Mouse (Mus musculus) E14TG2a.4 (cell line): ENCODE data around the gene Dram1.

Experiments
- H3K27me3 ChIP-seq: 2 replicates; pipeline ENCODE4 v1.6.1; 2014; ENCODE audit warnings: low read length, control low read depth; ENCODE audit not compliant: insufficient read depth
- H3K36me3 ChIP-seq: 2 replicates; pipeline ENCODE4 v1.6.1; 2014; ENCODE audit warnings: low read length, control low read depth; ENCODE audit not compliant: insufficient read depth
- H3K4me1 ChIP-seq: replicated peaks from 2 replicates; pipeline ENCODE4 v1.6.1; 2014; ENCODE audit warnings: low read depth, low read length, control low read depth
- H3K4me3 ChIP-seq: replicated peaks from 2 replicates; pipeline ENCODE4 v1.5.1; 2014; ENCODE audit warnings: mild to moderate bottlenecking, low read length
- H3K9me3 ChIP-seq: 2 replicates; pipeline ENCODE4 v1.6.1; 2014; ENCODE audit warnings: low read length, control low read depth
- CTCF ChIP-seq: conservative IDR thresholded peaks from 2 replicates; pipeline ENCODE4 v1.5.1; 2014; ENCODE audit warnings: low read length
- NANOG ChIP-seq: IDR thresholded peaks from 2 replicates; pipeline ENCODE4 v1.6.1; 2014; ENCODE audit warnings: borderline replicate concordance, low read length, mixed read lengths

Dram1 gene

GRCm38 (mm10) chr10:88274045-88274444 is 104.8 kb downstream of the Dram1 start:
- Histone ChIP-seq H3K27me3 (peaks cover 4% of the 10 kb centered on the region; the same call in 1 of the 2 replicates), H3K4me3 (no peak overlapping the region), H3K4me1 (peaks cover 12% of the 10 kb centered on the region), H3K9me3 (no peaks in the 10 kb centered on the region), H3K36me3 (no peaks in the 10 kb centered on the region)
- TF ChIP-seq NANOG (no peak), CTCF (no peak)
